Mouse (Mus musculus) splenic B cell, adult 2 months (primary cell): ENCODE data around the gene Siglech.
"Not testable (repeated sequence)": the region's sequence is repeated elsewhere in the genome, so short reads cannot be mapped to it uniquely, and the experiment has no call there.

Experiments used
- DNase-seq: peaks from one replicate; pipeline ENCODE4 v3.0.0-alpha.2; 2011; ENCODE audit warnings: low read depth, low spot score
- H3K27me3 ChIP-seq: 2 replicates; pipeline ENCODE4 v1.6.1; 2012; ENCODE audit warnings: mild to moderate bottlenecking, low read length, moderate library complexity, mixed read lengths; ENCODE audit not compliant: control insufficient read depth, poor library complexity, insufficient read depth, severe bottlenecking
- H3K36me3 ChIP-seq: 2 replicates; pipeline ENCODE4 v1.6.1; 2012; ENCODE audit warnings: mild to moderate bottlenecking, low read length, moderate library complexity, mixed read lengths; ENCODE audit not compliant: control insufficient read depth, poor library complexity, insufficient read depth, severe bottlenecking

Gene Siglech

DNA sequence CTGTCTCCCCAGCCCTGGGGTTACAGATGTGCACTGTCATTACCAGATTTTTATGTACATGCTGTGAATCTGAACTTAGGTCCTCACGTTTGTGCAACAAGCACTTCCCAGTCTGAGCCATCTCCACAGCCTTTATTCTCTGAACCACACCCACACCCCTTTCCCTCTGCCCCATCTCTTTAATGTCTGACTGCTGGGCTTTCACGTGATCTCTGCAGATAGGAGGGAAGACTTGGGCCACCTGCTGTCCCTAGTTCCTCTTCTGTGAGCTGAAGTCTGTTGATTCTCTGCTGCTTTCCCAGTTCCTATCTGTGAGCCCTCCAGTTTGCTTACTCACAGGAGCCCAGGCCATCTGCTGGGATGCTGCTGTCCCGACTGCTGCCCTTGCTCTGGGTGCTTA, at the start of gene Siglech:
TSS of gene Siglech (plus strand) at position 253 of the 400 bp plus-strand sequence.
- DNase-seq = no peak
- Histone ChIP-seq H3K36me3 (no peaks in the 10 kb centered on the region), H3K27me3 (no peaks in the 10 kb centered on the region)

DNA sequence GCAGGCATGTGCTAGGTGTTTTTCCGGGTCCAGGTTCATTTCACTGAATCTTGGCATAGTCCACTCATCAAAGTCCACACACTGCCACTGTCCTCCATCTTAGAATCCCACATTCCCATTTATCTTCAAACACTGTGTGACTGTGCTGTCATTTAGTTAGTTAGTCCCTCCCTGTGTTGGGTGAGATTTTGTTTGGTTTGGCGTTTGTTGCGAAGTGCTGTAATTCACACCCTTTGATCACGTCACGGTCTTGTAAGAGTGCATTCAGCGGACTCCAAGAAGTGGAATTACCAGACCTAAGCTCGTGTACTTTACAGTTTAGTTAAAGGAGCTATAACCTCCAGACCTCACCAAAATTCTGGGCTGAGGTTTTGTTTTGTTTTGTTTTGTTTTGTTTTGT, 45.3 kb upstream of the Siglech start:
- no peaks in the 10 kb centered on the region for H3K27me3 ChIP-seq
- H3K36me3 ChIP-seq = no peaks in the 10 kb centered on the region
- DNase-seq = no peak

DNA sequence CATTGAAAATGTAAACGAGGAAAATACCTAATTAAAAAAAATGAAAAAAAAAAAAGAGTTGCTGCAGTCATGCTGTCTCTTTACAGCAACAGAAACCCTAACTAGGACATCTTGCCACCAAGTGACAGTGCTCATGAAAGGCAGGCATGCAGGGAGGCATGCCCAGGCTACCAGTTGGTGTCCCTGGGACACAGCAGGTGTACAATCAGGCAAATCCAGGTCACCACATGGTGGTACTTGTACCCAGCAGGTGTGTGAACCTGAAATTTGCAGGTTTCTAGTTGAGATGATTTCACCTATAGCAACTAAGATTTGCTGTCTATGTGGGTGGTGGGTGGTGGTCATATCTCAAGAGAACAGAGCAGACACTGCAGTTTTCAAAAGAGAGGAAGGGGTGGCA, 39.1 kb upstream of the Siglech start:
- no peak for DNase-seq
- Histone ChIP-seq H3K27me3 (no peaks in the 10 kb centered on the region), H3K36me3 (no peaks in the 10 kb centered on the region)

DNA sequence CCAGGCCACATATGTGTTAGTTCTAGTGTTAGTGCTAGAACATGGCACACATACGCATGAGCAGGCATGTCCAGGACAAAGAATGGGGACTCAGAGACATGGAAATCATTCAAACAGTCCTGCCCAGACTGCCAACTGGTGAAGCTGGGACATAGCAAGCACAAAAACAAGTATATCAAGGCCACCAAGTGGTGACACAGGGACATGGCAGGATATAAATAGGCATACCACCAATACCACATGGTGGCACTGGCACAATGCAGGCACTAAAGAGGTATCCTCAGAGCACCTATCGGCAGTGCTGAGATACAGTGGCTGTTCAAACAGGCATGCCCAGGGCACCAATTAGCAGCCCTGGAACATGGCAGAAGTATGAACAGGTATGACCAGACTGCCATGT, 33.5 kb upstream of the Siglech start:
- no peaks in the 10 kb centered on the region for H3K36me3 ChIP-seq
- DNase-seq = no peak
- no peaks in the 10 kb centered on the region for H3K27me3 ChIP-seq

DNA sequence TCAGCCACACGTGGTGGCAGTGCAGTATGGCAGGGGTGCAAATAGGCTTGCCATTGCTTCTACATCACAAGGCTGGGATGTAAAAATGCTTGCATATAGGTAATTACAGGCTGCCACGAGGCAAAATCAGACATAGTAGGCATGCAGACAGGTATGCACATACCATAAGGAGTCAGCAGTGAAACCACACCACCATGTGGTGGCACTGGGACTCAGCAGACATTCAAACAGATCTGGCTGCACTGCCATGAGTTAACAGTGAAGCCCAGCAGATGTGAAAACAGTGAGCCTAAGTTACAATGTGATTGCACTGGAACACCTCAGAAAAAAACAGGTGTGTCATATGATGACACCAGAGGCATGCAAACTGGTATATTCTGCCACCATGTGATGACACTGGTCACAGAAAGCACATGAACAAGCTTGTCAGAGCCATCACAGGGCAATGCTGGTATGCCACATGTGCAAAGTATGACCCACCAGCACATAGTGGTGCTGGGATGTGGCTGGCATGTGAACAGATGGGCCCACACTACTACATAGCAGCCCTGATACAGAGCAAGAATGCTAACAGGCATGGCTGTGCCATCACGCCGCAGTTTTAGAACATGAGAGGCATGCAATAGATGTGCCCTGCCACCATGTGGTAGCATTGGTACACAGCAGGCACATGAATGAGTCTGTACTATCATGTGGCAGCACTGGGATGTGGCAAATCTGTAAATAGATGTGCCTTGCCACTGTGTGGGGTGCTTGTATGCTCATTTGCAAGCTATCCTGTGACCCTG, 30.7 kb upstream of the Siglech start:
- peak; percentile 34 for DNase-seq
- Histone ChIP-seq H3K27me3 (no peaks in the 10 kb centered on the region), H3K36me3 (no peaks in the 10 kb centered on the region)

DNA sequence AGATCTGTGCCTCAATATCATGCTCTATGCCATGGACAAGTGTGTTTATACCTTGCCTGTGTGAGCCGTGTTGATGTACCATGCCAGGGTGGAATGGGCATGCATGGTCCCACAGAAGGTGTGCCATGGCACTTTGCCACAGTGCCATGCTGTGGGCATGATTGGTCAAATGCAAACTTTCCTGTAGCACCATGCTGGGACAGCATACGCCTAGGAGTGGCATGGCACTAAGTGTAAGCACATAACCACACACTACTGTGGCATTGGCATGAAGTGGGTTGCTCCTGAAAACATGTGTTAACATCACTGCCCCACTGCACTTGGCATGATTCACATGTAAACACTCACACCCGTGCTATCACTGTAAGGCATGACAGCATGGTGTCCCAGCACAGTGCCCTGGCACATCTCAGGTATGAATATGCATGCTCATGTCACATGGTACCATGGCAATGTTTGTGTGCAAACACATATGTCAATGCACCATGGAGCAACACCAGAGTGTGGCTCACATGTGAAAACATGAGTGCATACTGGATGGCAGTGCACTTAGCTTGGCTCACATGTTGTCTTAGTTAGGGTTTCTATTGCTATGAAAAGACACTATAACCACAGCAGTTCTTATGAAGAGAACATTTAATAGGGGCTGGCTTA, 24.2 kb upstream of the Siglech start:
- no peak for DNase-seq
- H3K27me3 ChIP-seq = no peaks in the 10 kb centered on the region

DNA sequence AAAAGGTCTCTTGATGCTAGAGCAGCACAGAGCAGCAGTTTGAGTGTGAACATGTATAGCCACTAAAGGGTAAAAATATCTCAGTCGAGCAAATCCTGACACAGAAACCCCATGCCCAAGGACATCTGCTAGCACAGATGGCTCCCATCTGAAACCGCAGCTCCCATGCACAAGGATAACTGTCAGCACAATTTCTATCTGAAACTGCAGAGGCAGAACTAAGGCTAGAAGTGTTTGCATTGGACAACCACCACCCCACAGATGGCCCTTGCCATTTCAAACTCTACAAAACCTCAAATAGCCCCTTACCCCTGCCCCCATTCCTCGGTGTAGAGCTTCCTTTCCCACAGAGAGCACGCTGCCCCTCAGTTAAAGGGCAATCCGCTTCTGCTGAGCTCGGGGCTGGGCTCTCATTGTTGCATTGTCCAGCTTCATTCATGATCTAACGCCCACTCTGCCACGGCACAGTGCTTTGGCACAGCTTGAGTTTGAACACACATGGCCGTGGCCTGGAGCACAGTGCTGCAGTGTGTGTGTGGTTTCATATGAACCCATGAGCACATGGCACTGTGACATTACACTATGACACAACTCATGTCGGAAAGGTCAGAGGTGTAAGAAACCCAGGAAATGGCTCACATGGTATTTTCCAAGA, 23.3 kb upstream of the Siglech start:
- Histone ChIP-seq H3K27me3 (no peaks in the 10 kb centered on the region), H3K36me3 (no peaks in the 10 kb centered on the region)
- DNase-seq = no peak

More for the DNA sequence above, 24.2 kb upstream of the Siglech start:
- no peaks in the 10 kb centered on the region for H3K36me3 ChIP-seq

DNA sequence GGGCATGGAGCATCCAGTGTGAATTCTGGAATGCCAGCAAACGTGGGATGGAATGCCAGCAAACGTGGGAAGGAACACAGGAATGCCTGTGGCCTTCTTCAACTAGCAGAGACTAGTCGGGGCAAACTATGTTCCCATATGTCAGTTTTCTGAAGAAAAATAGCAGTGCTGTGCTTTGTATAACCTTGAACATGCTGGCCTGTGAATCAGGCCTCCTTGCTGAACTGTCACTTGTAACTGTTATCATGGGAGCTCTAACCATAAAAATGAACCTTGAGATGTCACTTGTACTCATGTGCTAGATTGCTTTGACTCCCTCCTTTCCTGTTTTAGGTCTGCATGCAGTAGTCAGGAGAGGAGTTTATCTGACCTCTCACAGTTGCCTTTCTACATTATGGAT, 17.1 kb upstream of the Siglech start:
- no peak for DNase-seq
- Histone ChIP-seq H3K36me3 (no peaks in the 10 kb centered on the region), H3K27me3 (no peaks in the 10 kb centered on the region)

DNA sequence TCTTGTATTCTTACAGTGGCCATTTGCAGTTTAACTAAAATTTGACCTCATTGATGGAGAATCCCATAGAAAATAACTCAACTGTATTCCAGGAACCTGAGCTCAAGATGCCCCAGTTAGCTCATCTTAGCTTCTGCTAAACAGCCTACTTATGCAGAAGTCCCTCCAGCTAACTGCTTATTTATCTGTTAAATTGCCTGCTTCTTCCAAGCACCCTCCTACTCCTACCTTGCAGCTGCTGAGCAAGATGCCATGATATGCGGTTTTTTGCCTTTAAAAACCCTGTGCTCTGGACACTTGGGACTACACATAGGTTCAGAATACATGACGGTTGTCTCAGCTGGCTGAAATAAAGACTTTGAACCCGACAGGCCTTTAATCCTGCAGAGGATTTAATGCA, 8.6 kb upstream of the Siglech start:
- Histone ChIP-seq H3K27me3 (no peaks in the 10 kb centered on the region; the same call in 1 of the 2 replicates), H3K36me3 (no peaks in the 10 kb centered on the region)
- no peak for DNase-seq

DNA sequence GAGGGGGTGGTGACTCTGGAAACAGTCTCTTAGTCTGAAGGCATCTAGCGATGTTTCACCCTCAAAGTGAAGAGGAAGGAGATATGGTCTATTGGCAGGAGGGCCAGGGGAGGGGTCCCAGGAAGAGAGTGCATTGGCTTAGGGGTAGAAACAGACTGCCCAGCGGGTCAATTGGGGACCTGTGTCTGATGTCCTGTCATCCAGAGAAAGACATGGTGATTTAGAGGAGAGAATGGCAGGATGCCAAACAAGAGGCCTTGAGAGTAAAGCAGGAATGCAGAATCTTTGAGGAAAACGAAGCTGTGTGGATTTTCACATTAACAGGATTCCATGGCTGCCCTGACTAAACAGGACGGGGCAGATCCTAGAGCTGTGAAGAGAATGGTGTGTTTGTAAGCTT, 12.0 kb downstream of the Siglech start:
- no peak for DNase-seq
- Histone ChIP-seq H3K36me3 (no peaks in the 10 kb centered on the region), H3K27me3 (no peaks in the 10 kb centered on the region)

DNA sequence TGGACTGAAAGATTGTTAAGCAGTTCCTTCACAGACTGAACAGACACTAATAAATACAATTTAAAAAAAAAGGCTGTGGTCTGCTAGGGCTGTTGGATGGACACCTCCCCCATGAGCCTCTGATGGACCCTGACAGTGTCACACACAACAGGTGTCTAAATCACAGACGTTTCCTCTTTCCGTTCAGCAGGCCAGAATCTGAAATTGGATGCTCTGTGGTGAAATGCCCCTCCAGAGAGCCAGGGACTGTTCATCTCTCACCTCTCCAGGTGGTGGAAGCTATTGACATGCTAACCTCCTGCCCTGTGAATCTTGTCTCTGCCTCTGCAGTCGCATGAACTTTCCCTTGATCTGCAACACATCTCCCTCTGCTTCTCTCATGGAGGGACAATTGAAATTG, 14.5 kb downstream of the Siglech start:
- Histone ChIP-seq H3K27me3 (no peaks in the 10 kb centered on the region), H3K36me3 (no peaks in the 10 kb centered on the region)
- DNase-seq = peak; percentile 27

DNA sequence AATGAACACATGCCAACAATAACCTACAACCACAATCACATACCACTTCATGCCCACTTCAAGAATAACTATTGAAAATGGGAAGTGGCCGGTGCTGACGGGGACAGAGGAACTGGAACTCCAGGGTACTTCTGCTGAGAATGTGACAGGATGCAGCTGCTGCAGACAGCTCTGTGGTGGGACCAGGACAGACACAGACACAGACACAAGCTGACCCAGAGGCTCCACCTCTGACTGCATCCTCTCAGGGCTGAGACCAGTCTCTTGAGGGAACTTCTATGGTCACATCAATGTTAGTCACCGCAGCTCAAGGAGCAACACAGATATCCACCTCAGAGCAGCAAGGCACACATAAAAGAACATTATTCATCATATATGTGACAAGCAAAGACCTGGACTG, 16.6 kb downstream of the Siglech start:
- Histone ChIP-seq H3K36me3 (no peaks in the 10 kb centered on the region), H3K27me3 (no peaks in the 10 kb centered on the region)
- peak; percentile 80 for DNase-seq

DNA sequence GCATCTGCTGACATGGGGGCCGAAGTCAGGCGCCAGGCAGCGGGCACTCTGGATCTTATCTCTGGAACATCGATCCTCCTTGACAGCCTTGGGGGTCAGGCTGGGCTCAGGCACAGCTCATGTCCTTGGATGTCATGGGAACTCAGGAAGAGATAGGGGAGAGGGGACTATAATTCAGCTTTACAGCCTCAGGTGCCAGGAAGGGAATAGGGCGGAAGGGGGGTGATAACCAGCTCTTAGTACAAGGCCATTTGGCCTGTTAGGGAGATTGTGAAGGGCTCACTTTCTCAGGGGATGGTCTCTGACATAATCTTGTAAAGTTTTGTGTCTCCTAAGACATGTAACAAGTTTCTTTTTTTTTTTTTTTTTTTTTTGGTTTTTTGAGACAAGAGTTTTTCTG, 22.6 kb downstream of the Siglech start:
- not testable (repeated sequence) for H3K36me3 ChIP-seq, DNase-seq, H3K27me3 ChIP-seq

DNA sequence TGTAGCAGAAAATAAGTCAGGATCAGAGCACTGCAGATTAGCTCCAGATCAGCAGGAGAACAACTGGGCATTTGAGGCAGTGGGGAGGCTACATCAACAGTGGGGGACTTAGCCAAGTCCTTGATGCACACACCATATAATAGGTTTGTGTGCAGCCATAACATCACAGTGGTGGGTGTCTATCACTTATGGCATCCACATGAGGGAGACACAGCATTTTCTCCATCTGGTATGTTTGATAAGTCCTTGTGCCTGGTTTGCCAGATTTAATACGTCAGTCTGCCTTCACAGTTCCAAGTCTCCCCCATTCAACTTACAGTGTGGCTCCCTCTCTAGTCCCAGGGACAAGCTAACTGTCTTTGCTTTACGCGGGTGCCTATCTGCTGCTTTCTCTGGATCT, 24.3 kb downstream of the Siglech start:
- H3K36me3 ChIP-seq = peaks cover 10% of the 10 kb centered on the region; the same call in 1 of the 2 replicates
- H3K27me3 ChIP-seq = no peaks in the 10 kb centered on the region
- DNase-seq = no peak

DNA sequence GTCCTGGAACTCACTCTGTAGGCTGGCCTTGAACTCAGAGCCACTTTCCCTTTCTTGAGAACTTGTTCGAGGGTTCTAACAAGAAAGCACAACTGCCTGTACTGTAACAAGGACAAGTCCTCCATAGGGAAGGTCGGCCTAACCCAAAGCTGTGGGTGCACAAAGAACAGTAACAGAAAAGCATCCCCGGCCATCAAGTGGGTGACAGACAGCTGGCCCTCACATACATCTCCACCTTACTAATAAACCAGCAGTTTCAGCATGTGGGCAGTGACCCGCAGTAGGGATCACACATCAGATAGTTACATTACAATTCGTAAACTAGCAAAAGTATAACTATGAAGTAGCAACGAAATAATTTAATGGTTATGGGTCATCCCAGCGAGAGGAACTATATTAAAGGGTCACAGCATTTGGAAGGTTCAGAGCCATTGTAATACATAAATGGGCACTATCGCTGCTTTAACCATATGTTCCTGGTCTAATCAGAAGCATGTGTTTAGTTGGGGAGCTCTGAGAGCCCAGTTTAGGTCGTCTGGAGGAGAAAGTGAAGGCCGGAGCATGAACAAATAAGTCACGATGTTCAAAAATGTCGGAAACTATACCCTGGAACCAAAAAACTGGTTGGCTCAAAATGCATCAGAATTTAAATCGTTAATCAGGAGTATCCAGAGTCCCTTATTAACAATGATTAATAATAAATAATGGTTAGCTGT, 25.4 kb downstream of the Siglech start:
- no peaks in the 10 kb centered on the region for H3K27me3 ChIP-seq
- H3K36me3 ChIP-seq = peaks cover 10% of the 10 kb centered on the region; the same call in 1 of the 2 replicates
- no peak for DNase-seq
